Mouse (Mus musculus): ENCODE measurements at regions not wholly inside any gene's neighbourhood (a gene's known extent, or its start where the extent isn't known, plus 50 kb on each side); places are given as distances from the start of the nearest gene placed in this dataset.

- Histone ChIP-seq H3K36me3 (ENCODE audit: control insufficient read depth, insufficient read depth) (no peaks in the 10 kb centered on the region), H3K4me2 (ENCODE audit: low read depth) (no peak overlapping the region), H3K27me3 (ENCODE audit: control insufficient read depth, insufficient read depth, insufficient read length) (peaks cover 60% of the 10 kb centered on the region), H3K4me3 (no peak overlapping the region), H3K79me2 (ENCODE audit: control insufficient read depth, insufficient read depth) (no peaks in the 10 kb centered on the region), H3ac (ENCODE audit: control insufficient read depth, insufficient read length) (no peak overlapping the region)
- no peak for TF ChIP-seq CEBPB (IDR thresholded peaks at IDR 0.05; ENCODE audit: insufficient read depth, poor library complexity, severe bottlenecking)
- TF ChIP-seq USF1 (IDR thresholded peaks at IDR 0.05; ENCODE audit: low read depth) = no peak
- TF ChIP-seq MYOD1 (IDR thresholded peaks at IDR 0.05; ENCODE audit: control insufficient read depth in 1 of 3, insufficient read length in 2 of 3, low read depth in 2 of 3) = no peak
- peak; percentile 5 for TF ChIP-seq TCF3 (IDR thresholded peaks at IDR 0.05; ENCODE audit: insufficient read length, low read depth)
- TF ChIP-seq TCF12 (IDR thresholded peaks at IDR 0.05; ENCODE audit: insufficient read depth, poor library complexity, severe bottlenecking) = no peak
- no peak for TF ChIP-seq MAX (IDR thresholded peaks at IDR 0.05; ENCODE audit: low read depth)
- no peak for TF ChIP-seq E2F4 (IDR thresholded peaks at IDR 0.05; ENCODE audit: insufficient read depth)
- no peak for TF ChIP-seq REST (IDR thresholded peaks at IDR 0.05; ENCODE audit: insufficient read depth, insufficient read length)
- TF ChIP-seq SRF (IDR thresholded peaks at IDR 0.05; ENCODE audit: control insufficient read depth, insufficient read length, low read depth) = no peak
- peak in 1 of 3 experiments; percentile 19 for TF ChIP-seq MYOG (IDR thresholded peaks at IDR 0.05; ENCODE audit: control insufficient read depth in 1 of 3, insufficient read depth in 1 of 3, insufficient read length in 2 of 3, low read depth in 2 of 3)
- TF ChIP-seq POLR2AphosphoS2 (IDR thresholded peaks at IDR 0.05; ENCODE audit: insufficient read length, low read depth) = no peak
- TF ChIP-seq POLR2A (IDR thresholded peaks at IDR 0.05; ENCODE audit: insufficient read length, low read depth) = no peak
Observed at GRCm38 (mm10) chr6:100059803-100060202, 227.5 kb downstream of the Rybp start.

GRCm38 (mm10) chr6:100055980-100056379 is 231.3 kb downstream of the Rybp start:
- no peak overlapping the region for H3ac ChIP-seq (ENCODE audit: control insufficient read depth, insufficient read length)
- no peaks in the 10 kb centered on the region for H3K79me2 ChIP-seq (ENCODE audit: control insufficient read depth, insufficient read depth)
- H3K36me3 ChIP-seq (ENCODE audit: control insufficient read depth, insufficient read depth) = no peaks in the 10 kb centered on the region
- no peak overlapping the region for H3K4me3 ChIP-seq
- no peak overlapping the region for H3K4me2 ChIP-seq (ENCODE audit: low read depth)
- TF ChIP-seq TCF12 (IDR thresholded peaks at IDR 0.05; ENCODE audit: insufficient read depth, poor library complexity, severe bottlenecking) (no peak), MYOD1 (IDR thresholded peaks at IDR 0.05; ENCODE audit: control insufficient read depth in 1 of 3, insufficient read length in 2 of 3, low read depth in 2 of 3) (no peak), USF1 (IDR thresholded peaks at IDR 0.05; ENCODE audit: low read depth) (no peak), MYOG (IDR thresholded peaks at IDR 0.05; ENCODE audit: control insufficient read depth in 1 of 3, insufficient read depth in 1 of 3, insufficient read length in 2 of 3, low read depth in 2 of 3) (no peak), POLR2A (IDR thresholded peaks at IDR 0.05; ENCODE audit: insufficient read length, low read depth) (no peak), E2F4 (IDR thresholded peaks at IDR 0.05; ENCODE audit: insufficient read depth) (no peak), TCF3 (IDR thresholded peaks at IDR 0.05; ENCODE audit: insufficient read length, low read depth) (no peak), POLR2AphosphoS2 (IDR thresholded peaks at IDR 0.05; ENCODE audit: insufficient read length, low read depth) (no peak), REST (IDR thresholded peaks at IDR 0.05; ENCODE audit: insufficient read depth, insufficient read length) (no peak), SRF (IDR thresholded peaks at IDR 0.05; ENCODE audit: control insufficient read depth, insufficient read length, low read depth) (no peak), MAX (IDR thresholded peaks at IDR 0.05; ENCODE audit: low read depth) (no peak), CEBPB (IDR thresholded peaks at IDR 0.05; ENCODE audit: insufficient read depth, poor library complexity, severe bottlenecking) (no peak)
- H3K27me3 ChIP-seq (ENCODE audit: control insufficient read depth, insufficient read depth, insufficient read length) = peaks cover 49% of the 10 kb centered on the region

DNA sequence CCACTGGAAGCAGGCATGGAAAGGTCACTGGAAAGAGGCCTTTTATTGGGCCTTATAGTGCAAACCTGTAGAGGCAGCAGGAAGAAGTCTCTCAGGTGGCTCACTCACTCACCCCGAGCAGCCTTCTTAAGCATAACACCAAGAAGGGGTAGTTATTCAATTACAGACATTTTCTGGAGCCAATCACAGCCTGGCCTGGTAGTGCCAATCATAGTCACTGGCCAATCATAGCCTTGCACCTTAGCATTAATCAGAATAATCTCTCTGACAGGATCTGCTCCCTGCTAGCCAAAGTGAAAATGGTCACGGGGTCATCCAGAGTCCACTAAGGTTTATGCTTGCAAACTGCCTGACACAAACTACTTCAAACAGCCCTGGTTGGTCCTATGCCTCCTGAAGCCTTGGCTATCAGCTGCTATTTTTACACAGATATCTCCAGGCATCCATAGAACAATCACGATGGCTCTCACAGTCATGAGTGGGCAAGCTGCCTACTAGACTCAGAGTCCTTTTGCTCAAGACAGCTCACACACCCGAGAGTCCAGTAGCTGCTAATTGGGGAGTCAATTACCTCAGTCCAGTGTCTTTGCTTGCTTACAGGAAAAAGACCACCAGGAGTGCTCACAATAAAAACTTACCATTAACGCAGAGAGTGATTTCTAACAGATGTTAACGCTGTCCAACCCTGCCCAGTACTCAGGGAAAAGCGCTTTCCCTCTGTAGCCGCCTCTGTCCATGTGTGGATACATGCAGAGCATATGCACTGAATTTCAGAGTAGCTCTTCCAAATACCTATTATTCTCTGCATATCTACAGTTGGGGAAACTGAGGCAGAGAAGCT is 234.1 kb downstream of the Rybp start:
- H3K4me2 ChIP-seq (ENCODE audit: low read depth) = no peak overlapping the region
- no peak for TF ChIP-seq POLR2AphosphoS2 (IDR thresholded peaks at IDR 0.05; ENCODE audit: insufficient read length, low read depth)
- TF ChIP-seq MAX (IDR thresholded peaks at IDR 0.05; ENCODE audit: low read depth) = no peak
- TF ChIP-seq USF1 (IDR thresholded peaks at IDR 0.05; ENCODE audit: low read depth) = no peak
- TF ChIP-seq SRF (IDR thresholded peaks at IDR 0.05; ENCODE audit: control insufficient read depth, insufficient read length, low read depth) = no peak
- TF ChIP-seq POLR2A (IDR thresholded peaks at IDR 0.05; ENCODE audit: insufficient read length, low read depth) = no peak
- no peak for TF ChIP-seq CEBPB (IDR thresholded peaks at IDR 0.05; ENCODE audit: insufficient read depth, poor library complexity, severe bottlenecking)
- no peak for TF ChIP-seq E2F4 (IDR thresholded peaks at IDR 0.05; ENCODE audit: insufficient read depth)
- no peak for TF ChIP-seq MYOG (IDR thresholded peaks at IDR 0.05; ENCODE audit: control insufficient read depth in 1 of 3, insufficient read depth in 1 of 3, insufficient read length in 2 of 3, low read depth in 2 of 3)
- TF ChIP-seq MYOD1 (IDR thresholded peaks at IDR 0.05; ENCODE audit: control insufficient read depth in 1 of 3, insufficient read length in 2 of 3, low read depth in 2 of 3) = no peak
- no peak for TF ChIP-seq TCF3 (IDR thresholded peaks at IDR 0.05; ENCODE audit: insufficient read length, low read depth)
- TF ChIP-seq REST (IDR thresholded peaks at IDR 0.05; ENCODE audit: insufficient read depth, insufficient read length) = no peak
- no peak for TF ChIP-seq TCF12 (IDR thresholded peaks at IDR 0.05; ENCODE audit: insufficient read depth, poor library complexity, severe bottlenecking)
- no peaks in the 10 kb centered on the region for H3K36me3 ChIP-seq (ENCODE audit: control insufficient read depth, insufficient read depth)
- no peak overlapping the region for H3K4me3 ChIP-seq
- H3K79me2 ChIP-seq (ENCODE audit: control insufficient read depth, insufficient read depth) = no peaks in the 10 kb centered on the region
- H3K27me3 ChIP-seq (ENCODE audit: control insufficient read depth, insufficient read depth, insufficient read length) = peaks cover 39% of the 10 kb centered on the region
- no peak overlapping the region for H3ac ChIP-seq (ENCODE audit: control insufficient read depth, insufficient read length)

GRCm38 (mm10) chr6:100052406-100052805 is 234.9 kb downstream of the Rybp start:
- Histone ChIP-seq H3K4me3 (no peak overlapping the region), H3K36me3 (ENCODE audit: control insufficient read depth, insufficient read depth) (no peaks in the 10 kb centered on the region), H3K4me2 (ENCODE audit: low read depth) (no peak overlapping the region), H3K27me3 (ENCODE audit: control insufficient read depth, insufficient read depth, insufficient read length) (peaks cover 45% of the 10 kb centered on the region), H3ac (ENCODE audit: control insufficient read depth, insufficient read length) (no peak overlapping the region), H3K79me2 (ENCODE audit: control insufficient read depth, insufficient read depth) (no peaks in the 10 kb centered on the region)
- no peak for TF ChIP-seq USF1 (IDR thresholded peaks at IDR 0.05; ENCODE audit: low read depth)
- TF ChIP-seq MYOG (IDR thresholded peaks at IDR 0.05; ENCODE audit: control insufficient read depth in 1 of 3, insufficient read depth in 1 of 3, insufficient read length in 2 of 3, low read depth in 2 of 3) = no peak
- TF ChIP-seq POLR2A (IDR thresholded peaks at IDR 0.05; ENCODE audit: insufficient read length, low read depth) = no peak
- TF ChIP-seq CEBPB (IDR thresholded peaks at IDR 0.05; ENCODE audit: insufficient read depth, poor library complexity, severe bottlenecking) = no peak
- no peak for TF ChIP-seq MYOD1 (IDR thresholded peaks at IDR 0.05; ENCODE audit: control insufficient read depth in 1 of 3, insufficient read length in 2 of 3, low read depth in 2 of 3)
- no peak for TF ChIP-seq E2F4 (IDR thresholded peaks at IDR 0.05; ENCODE audit: insufficient read depth)
- no peak for TF ChIP-seq SRF (IDR thresholded peaks at IDR 0.05; ENCODE audit: control insufficient read depth, insufficient read length, low read depth)
- TF ChIP-seq TCF12 (IDR thresholded peaks at IDR 0.05; ENCODE audit: insufficient read depth, poor library complexity, severe bottlenecking) = no peak
- TF ChIP-seq TCF3 (IDR thresholded peaks at IDR 0.05; ENCODE audit: insufficient read length, low read depth) = no peak
- no peak for TF ChIP-seq REST (IDR thresholded peaks at IDR 0.05; ENCODE audit: insufficient read depth, insufficient read length)
- TF ChIP-seq MAX (IDR thresholded peaks at IDR 0.05; ENCODE audit: low read depth) = no peak
- no peak for TF ChIP-seq POLR2AphosphoS2 (IDR thresholded peaks at IDR 0.05; ENCODE audit: insufficient read length, low read depth)
